Mouse (Mus musculus): ENCODE results near the gene Cenpn.

GRCm38 (mm10) chr8:116922060-116922757 is 679 bp downstream of the Cenpn start:
- TF ChIP-seq CTCF (IDR thresholded peaks at IDR 0.05; ENCODE audit: low read depth, low read length) = no peak
- TF ChIP-seq POLR2A (IDR thresholded peaks at IDR 0.05; ENCODE audit: borderline replicate concordance, low read depth, low read length) = no peak

Data from bone marrow macrophage, adult 2 months (primary cell).